Mouse (Mus musculus) cerebellum, adult (tissue): ENCODE measurements around the gene Pnkd.
"Not testable (repeated sequence)": the region's sequence is repeated elsewhere in the genome, so short reads cannot be mapped to it uniquely, and the experiment has no call there.

ENCODE experiments used
- ATAC-seq: cut with Nextera tagmentation; 2 replicates; pipeline ENCODE4 v1.9.2; 2017; ENCODE audit warnings: mild to moderate bottlenecking, moderate library complexity, mixed read lengths; ENCODE audit not compliant: insufficient number of reproducible peaks, low FRiP score, low TSS enrichment

The Pnkd gene

DNA sequence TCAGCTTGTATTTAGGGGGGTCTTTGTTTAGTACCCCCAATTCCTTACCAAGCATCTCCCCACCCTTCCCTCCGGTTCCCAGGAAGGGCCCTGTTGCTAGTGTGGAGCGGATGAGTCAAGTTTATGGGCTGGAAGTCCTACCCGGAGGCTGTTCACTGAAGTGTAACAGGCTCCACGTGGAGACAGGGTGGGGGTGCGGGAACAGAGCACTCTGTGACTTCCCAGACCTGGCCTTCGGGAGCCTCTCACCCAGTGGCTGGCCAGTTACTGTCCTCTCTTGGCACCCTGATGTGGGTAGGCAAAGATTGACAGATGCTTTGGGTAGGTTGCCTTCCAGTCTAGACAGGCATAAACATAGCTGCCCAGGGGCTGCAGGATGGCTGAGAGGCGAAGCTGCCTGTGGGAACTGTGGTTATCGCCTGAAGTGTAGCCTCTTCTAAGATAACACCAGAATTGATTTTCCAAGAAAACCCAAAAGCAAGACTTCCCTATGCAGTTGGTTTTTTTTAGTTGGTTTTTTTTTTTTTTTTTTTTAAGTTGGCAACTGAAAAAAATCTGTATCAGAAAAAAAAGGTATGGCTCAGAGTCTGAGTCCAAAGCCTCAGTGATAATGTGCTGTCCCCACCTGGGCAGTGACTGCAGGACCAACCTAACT lies 6.7 kb upstream of the Pnkd start:
- ATAC-seq: no peak

DNA sequence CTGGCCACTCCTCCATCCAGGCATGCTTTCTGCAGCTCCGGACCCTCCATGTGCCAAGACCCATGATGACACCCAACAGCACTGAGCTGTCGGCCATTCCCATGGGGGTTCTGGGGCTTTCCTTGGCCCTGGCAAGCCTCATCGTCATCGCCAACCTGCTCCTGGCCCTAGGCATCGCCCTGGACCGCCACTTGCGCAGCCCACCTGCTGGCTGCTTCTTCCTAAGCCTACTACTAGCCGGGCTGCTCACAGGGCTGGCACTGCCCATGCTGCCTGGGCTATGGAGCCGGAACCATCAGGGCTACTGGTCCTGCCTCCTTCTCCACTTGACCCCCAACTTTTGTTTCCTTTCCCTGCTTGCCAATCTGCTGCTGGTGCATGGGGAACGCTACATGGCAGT lies 6.2 kb upstream of the Pnkd start, which contains the start of gene Gpbar1:
Gpbar1 (plus strand) TSS at position 13 of the 400 bp plus-strand sequence.
- no peak for ATAC-seq

GRCm38 (mm10) chr1:74278988-74279387 lies 5.7 kb upstream of the Pnkd start:
- ATAC-seq: no peak

GRCm38 (mm10) chr1:74280591-74281325 lies 4.0 kb upstream of the Pnkd start:
- no peak for ATAC-seq

DNA sequence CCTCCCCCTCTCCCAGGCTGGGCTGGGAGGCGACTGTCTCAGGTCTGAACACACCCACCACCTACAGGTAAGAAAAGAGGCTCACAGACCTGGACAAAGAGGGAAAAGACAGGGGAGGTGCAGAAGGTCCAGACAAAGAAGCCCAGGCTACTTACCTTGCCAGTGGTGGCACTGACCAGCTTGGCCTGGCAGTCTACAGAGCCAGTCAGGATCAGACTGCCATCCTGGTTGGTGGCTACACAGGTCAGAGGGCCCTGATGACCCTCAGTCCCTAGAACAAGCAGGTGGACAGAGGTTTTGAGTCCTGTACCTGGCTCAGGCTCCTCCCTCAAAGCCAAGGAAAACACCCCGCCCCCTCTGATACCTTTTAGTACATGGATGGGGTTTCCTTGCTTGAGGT lies 3.4 kb upstream of the Pnkd start:
- ATAC-seq: no peak

GRCm38 (mm10) chr1:74281886-74282285 lies 2.8 kb upstream of the Pnkd start:
- ATAC-seq: no peak

GRCm38 (mm10) chr1:74282896-74283625 lies 1.7 kb upstream of the Pnkd start:
- ATAC-seq: no peak

GRCm38 (mm10) chr1:74283686-74284463 lies 855 bp upstream of the Pnkd start:
- ATAC-seq: 0 out of 2 replicates have a peak, but pooled peaks have one; percentile 0

DNA sequence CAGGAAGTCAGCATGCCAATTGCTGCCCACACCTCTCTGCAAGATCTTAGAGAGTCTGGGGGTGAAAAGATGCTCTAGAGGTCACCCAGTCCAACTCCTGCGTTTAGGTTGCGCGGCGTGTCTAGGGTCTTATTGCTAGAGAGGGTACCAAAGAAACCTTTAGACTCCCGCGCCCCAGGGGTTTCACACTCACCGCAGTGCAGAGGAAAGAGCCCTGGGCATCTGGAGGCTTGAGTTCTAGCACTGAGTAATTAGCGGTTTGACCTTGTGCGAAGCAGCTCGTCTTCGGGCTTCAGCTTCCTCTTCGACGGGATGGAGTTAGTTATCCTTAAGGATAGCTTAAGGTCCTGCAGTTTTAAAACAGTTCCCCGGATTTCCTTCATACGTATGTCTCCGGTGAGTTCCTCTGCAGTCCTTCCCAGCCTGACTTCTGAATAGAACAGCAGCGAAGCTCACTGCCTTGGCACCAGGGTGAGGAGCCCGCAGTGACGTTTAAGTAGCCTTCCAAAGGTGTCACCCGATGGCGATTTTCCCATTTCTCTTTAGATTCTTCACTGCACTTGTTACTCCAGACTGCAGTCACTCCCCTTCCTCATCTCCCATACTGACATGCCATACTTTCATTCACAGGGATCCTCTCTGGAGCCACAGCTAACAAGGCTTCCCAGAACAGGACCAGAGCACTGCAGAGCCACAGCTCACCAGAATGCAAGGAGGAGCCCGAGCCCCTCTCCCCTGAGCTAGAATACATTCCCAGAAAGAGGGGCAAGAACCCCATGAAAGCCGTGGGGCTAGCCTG lies 681 bp downstream of the Pnkd start:
- ATAC-seq: no peak

DNA sequence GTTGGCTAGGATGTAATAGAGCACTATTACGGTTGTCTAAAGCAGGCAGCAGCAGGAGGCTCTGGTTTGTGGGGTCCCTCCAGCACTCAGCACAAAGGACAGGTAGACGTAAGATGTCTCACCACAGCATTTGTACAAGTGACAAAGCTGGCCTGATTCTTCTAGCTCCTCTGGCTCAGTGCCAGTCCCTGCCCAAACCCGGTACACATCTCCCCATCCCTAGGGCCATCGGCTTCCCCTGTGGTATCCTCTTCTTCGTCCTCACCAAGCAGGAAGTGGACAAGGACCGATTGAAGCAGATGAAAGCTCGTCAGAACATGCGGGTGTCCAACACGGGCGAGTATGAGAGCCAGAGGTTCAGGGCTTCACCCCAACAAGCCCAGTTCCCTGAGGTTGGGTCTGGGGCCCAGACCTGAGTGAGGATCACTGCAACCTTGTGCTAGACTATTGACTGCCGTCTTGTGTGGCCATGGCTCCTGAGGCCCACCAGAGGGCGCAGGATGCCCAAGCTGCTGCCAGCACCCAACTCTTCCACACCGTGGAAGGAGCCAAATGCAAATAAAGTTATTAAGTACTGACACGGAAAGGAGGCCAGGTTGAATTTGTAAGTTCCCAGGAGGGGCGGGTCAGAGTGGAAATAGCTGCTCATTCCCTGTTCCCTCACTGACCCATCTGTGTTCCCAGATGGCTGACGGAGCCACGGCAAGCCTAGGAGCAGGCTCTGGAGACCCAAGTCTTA lies 2.3 kb downstream of the Pnkd start:
- ATAC-seq: not testable (repeated sequence)

GRCm38 (mm10) chr1:74288327-74288726 lies 3.6 kb downstream of the Pnkd start:
- no peak for ATAC-seq

- no peak for ATAC-seq
Observed at GRCm38 (mm10) chr1:74289248-74289647, 4.5 kb downstream of the Pnkd start.

DNA sequence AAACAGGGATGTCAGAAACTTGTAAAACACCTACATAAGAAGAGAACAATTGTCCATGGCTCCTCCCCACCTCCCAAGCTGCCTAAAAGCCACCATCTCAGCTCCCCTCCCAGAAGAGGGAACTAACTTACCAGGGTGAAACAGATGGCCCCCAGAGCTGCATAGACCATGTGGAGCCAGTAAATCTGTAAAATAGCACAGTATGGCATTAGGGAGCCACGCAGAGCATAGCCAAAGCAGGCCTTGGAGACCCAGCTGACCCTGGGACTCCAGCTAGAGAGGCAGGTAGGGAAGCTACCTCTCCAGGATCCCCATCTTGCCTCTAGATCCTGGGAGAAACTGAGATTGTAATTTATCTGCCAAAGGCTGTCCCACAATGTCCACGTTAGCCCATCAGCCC lies 5.0 kb downstream of the Pnkd start:
- ATAC-seq: no peak

DNA sequence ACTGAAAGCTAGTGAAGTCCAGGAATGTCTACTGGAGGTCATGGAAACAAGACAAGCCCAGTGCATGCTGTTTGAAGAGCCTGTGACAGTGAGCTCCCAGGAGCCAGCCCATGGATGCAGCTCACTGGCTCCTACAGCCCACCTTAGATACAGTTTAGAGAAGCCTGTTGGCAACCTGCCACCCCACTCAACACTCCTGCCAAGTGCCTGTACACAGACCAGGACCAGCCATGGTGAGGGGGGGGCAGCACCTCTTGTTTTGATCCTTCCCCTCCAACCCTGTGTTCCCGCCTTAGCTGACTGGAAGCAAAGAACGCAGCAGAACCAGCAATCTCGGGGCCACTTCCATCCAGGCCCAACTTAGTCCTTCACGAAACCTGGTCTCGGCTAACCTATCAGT lies 5.4 kb downstream of the Pnkd start:
- no peak for ATAC-seq

DNA sequence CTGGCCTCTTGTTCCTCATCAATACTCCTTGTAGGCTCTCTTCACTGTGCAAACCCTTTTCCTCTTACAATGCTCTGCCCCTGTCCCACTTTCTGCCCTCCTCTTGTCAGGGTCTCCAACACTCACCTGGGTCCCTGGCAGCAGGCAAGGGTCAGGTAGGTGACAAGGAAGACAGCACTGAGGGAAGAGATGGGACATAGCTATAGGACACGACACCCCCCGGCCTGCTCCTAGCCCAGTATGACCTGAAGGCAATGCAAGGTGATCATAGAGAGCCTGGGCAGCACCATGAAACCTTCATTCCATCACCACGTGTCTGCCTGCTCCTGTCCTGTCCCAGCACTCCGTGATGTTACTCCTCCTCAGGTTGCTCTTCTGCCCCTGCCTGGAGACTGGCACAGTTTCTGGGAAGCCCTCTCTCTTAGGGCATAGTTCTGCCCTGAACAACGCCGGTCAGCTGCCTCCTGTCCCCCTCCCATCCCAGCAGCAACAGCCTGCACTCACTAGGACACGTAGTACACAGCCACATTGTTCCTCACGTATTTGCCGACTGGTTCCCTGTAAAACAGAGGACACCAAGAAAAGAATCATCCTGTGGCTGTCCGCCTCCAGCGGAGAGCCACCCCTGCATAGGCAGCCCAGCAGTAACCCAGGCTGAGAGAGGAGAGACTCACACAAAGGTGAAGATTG lies 7.7 kb downstream of the Pnkd start:
- no peak for ATAC-seq

DNA sequence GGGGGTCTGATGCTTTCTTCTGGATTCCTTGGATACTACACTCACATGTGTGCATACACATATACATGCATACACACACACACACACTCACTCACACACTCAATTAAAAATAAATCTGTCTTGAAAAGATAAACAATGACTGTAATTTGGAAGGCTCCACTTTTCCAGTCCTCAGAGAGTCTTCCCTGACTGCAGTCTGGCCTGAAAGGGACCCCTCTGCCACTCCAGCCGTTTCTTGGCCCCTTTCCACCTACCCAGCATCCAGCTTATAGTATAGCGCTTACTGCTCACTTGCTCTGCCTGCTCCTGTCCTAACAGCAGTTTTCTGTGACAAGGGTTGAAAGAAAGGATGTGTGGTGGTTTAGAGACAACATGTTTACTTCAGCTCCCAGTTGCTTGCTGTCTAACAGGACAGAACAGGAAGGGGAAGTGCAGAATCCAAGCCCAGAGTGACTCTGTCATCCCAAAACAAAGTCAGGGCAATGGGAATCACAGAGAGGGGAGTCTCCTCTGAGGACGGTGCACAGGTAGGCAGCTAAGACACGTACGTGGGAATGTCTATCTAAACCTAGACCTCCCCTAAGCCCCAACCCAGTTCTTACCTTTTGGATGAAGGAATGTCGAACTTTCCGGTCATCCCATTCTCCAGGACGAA lies 8.7 kb downstream of the Pnkd start:
- ATAC-seq: no peak

DNA sequence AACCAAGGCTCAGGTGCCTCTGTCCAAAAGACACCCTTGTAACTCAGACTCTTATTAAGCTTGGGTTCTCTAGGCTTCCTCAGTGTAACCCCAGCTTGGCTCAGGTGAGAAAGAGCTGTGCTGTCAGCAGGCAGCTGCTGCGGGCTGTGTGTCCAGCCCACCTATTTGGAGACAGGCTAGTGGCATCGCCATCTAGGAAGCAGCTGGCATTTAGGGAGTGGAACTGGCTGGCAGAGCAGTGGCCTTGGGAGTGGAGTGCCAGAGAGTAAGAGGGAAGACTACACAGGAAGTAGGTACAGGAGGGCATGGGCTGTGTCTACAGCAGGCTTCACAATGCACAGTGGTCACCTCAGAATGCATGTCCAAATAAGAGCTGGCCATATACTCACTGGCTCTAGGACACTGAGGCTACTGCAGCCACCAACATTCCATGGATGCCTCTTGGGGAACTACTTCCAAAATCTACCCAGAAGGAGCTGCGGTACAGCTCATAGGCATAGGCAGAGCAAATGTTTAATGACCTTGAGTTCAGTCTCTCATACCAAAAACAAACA lies 9.4 kb downstream of the Pnkd start:
- ATAC-seq: no peak
